Mouse (Mus musculus) kidney, embryonic 16.5 days (tissue): ENCODE measurements around the gene Gja8. TPM values are rescaled to one million over a fixed set of nuclear protein-coding genes. Genes with fewer than 3 reads are reported as not detected.

Experiments
- ATAC-seq: fragments of 200-750 bp; cut with Nextera tagmentation; 2 replicates; pipeline ENCODE4 v1.8.0; 2017; ENCODE audit warnings: moderate TSS enrichment; ENCODE audit not compliant: low FRiP score, low TSS enrichment
- H3K27ac ChIP-seq: fragments of 300-500 bp; sonication (generic); 2 replicates; pipeline ENCODE4 v1.5.1; 2014; ENCODE audit warnings: low read length
- H3K27me3 ChIP-seq: fragments of 300-500 bp; sonication (generic); 2 replicates; pipeline ENCODE4 v1.6.1; 2014; ENCODE audit warnings: low read length, control low read depth, mixed read lengths; ENCODE audit not compliant: insufficient read depth
- H3K36me3 ChIP-seq: fragments of 300-500 bp; sonication (generic); 2 replicates; pipeline ENCODE4 v1.6.1; 2014; ENCODE audit warnings: low read length, control low read depth, mixed read lengths; ENCODE audit not compliant: insufficient read depth
- H3K4me1 ChIP-seq: fragments of 300-500 bp; sonication (generic); 2 replicates; pipeline ENCODE4 v1.6.1; 2014; ENCODE audit warnings: low read length, control low read depth, mixed read lengths; ENCODE audit not compliant: insufficient read depth
- H3K4me2 ChIP-seq: fragments of 300-500 bp; sonication (generic); replicated peaks from 2 replicates; pipeline ENCODE4 v1.6.1; 2014; ENCODE audit warnings: low read depth, low read length
- H3K4me3 ChIP-seq: fragments of 300-500 bp; sonication (generic); 2 replicates; pipeline ENCODE4 v1.5.1; 2014; ENCODE audit warnings: mild to moderate bottlenecking, low read length
- H3K9ac ChIP-seq: fragments of 300-500 bp; sonication (generic); replicated peaks from 2 replicates; pipeline ENCODE4 v1.6.1; 2014; ENCODE audit warnings: low read length
- H3K9me3 ChIP-seq: fragments of 300-500 bp; sonication (generic); 2 replicates; pipeline ENCODE4 v1.6.1; 2016; ENCODE audit warnings: low read length, control low read depth
- WGBS: fragments of 180-500 bp; shearing (Covaris S2); extraction: QIAGEN DNeasy Blood & Tissue Kit; methylation state at CpG from one replicate; pipeline ENCODE4 v1.1.7; 2014; 5-methylcytosine and 5-hydroxymethylcytosine counted together
- polyA plus RNA-seq: library from polyadenylated mRNA; unstranded; fragments of >200 nt; fragmentation: Nextera tagmentation; extraction: Ambion mirVana; gene quantifications from 2 replicates; pipeline ENCODE4 v1.2.1, GENCODE M21; 2015

Gja8 gene
- polyA plus RNA-seq, 1 experiment from 2014 or later, result 0.17 TPM

- Histone ChIP-seq H3K9me3 (no peaks in the 10 kb centered on the region), H3K27me3 (no peaks in the 10 kb centered on the region), H3K9ac (no peak overlapping the region), H3K4me2 (no peak overlapping the region), H3K36me3 (peaks cover 40% of the 10 kb centered on the region), H3K4me3 (no peak overlapping the region), H3K4me1 (no peaks in the 10 kb centered on the region), H3K27ac (no peak overlapping the region)
- ATAC-seq, result no peak
- 92% methylated on average over 14 of the region's 14 CpGs for WGBS
Observed at GRCm38 (mm10) chr3:96882061-96882849, 43.6 kb downstream of the Gja8 start.

- no peaks in the 10 kb centered on the region for H3K4me1 ChIP-seq
- H3K4me3 ChIP-seq, result no peak overlapping the region
- no peak overlapping the region for H3K9ac ChIP-seq
- H3K36me3 ChIP-seq, result peaks cover 36% of the 10 kb centered on the region
- no peaks in the 10 kb centered on the region for H3K27me3 ChIP-seq
- no peak for ATAC-seq
- WGBS, result 66% methylated on average over 6 of the region's 6 CpGs
- H3K9me3 ChIP-seq, result no peaks in the 10 kb centered on the region
- H3K27ac ChIP-seq, result no peak overlapping the region
- no peak overlapping the region for H3K4me2 ChIP-seq
Observed at GRCm38 (mm10) chr3:96881557-96881956, 44.3 kb downstream of the Gja8 start.

- H3K9me3 ChIP-seq, result no peaks in the 10 kb centered on the region
- H3K4me3 ChIP-seq, result no peak overlapping the region
- no peaks in the 10 kb centered on the region for H3K4me1 ChIP-seq
- peaks cover 39% of the 10 kb centered on the region for H3K36me3 ChIP-seq
- H3K4me2 ChIP-seq, result no peak overlapping the region
- no peak for ATAC-seq
- WGBS, result 79% methylated on average over 4 of the region's 4 CpGs
- no peak overlapping the region for H3K9ac ChIP-seq
- H3K27me3 ChIP-seq, result no peaks in the 10 kb centered on the region
- H3K27ac ChIP-seq, result no peak overlapping the region
Observed at GRCm38 (mm10) chr3:96880385-96880784, 45.4 kb downstream of the Gja8 start.

GRCm38 (mm10) chr3:96879536-96879935, 46.3 kb downstream of the Gja8 start:
- Histone ChIP-seq H3K9ac (no peak overlapping the region), H3K9me3 (no peaks in the 10 kb centered on the region), H3K4me3 (no peak overlapping the region), H3K4me1 (no peaks in the 10 kb centered on the region; the same call in 1 of the 2 replicates), H3K27ac (no peak overlapping the region), H3K4me2 (no peak overlapping the region), H3K27me3 (no peaks in the 10 kb centered on the region), H3K36me3 (peaks cover 40% of the 10 kb centered on the region)
- WGBS, result 85% methylated on average over 9 of the region's 9 CpGs
- ATAC-seq, result no peak

GRCm38 (mm10) chr3:96874808-96875571, 50.8 kb downstream of the Gja8 start:
- no peak overlapping the region for H3K4me2 ChIP-seq
- no peak overlapping the region for H3K4me3 ChIP-seq
- H3K9me3 ChIP-seq, result no peaks in the 10 kb centered on the region
- peak overlapping the region; percentile 24; the same call in 1 of the 2 replicates for H3K27ac ChIP-seq
- H3K4me1 ChIP-seq, result no peaks in the 10 kb centered on the region; the same call in 1 of the 2 replicates
- no peak overlapping the region for H3K9ac ChIP-seq
- 61% methylated on average over 7 of the region's 7 CpGs for WGBS
- H3K27me3 ChIP-seq, result no peaks in the 10 kb centered on the region
- ATAC-seq, result peak; percentile 74
- H3K36me3 ChIP-seq, result peaks cover 44% of the 10 kb centered on the region

- Histone ChIP-seq H3K4me2 (no peak overlapping the region), H3K9ac (no peak overlapping the region), H3K4me1 (no peaks in the 10 kb centered on the region; the same call in 1 of the 2 replicates), H3K36me3 (peaks cover 53% of the 10 kb centered on the region), H3K9me3 (no peaks in the 10 kb centered on the region), H3K4me3 (no peak overlapping the region), H3K27ac (no peak overlapping the region), H3K27me3 (no peaks in the 10 kb centered on the region)
- no peak for ATAC-seq
- 92% methylated on average over 8 of the region's 8 CpGs for WGBS
Observed at GRCm38 (mm10) chr3:96872501-96872900, 53.3 kb downstream of the Gja8 start.

- H3K36me3 ChIP-seq, result peaks cover 49% of the 10 kb centered on the region
- no peaks in the 10 kb centered on the region; the same call in 1 of the 2 replicates for H3K4me1 ChIP-seq
- 84% methylated on average over 8 of the region's 8 CpGs for WGBS
- H3K4me3 ChIP-seq, result no peak overlapping the region
- no peak for ATAC-seq
- no peak overlapping the region for H3K27ac ChIP-seq
- H3K9ac ChIP-seq, result no peak overlapping the region
- no peaks in the 10 kb centered on the region for H3K27me3 ChIP-seq
- no peak overlapping the region for H3K4me2 ChIP-seq
- no peaks in the 10 kb centered on the region for H3K9me3 ChIP-seq
Observed at GRCm38 (mm10) chr3:96871070-96871469, 54.8 kb downstream of the Gja8 start.

GRCm38 (mm10) chr3:96870270-96870669, 55.5 kb downstream of the Gja8 start:
- no peak overlapping the region for H3K27ac ChIP-seq
- ATAC-seq, result no peak
- H3K4me2 ChIP-seq, result no peak overlapping the region
- no peaks in the 10 kb centered on the region; the same call in 1 of the 2 replicates for H3K4me1 ChIP-seq
- no peak overlapping the region for H3K9ac ChIP-seq
- peaks cover 49% of the 10 kb centered on the region for H3K36me3 ChIP-seq
- no peaks in the 10 kb centered on the region for H3K9me3 ChIP-seq
- WGBS, result 96% methylated on average over 2 of the region's 2 CpGs
- H3K4me3 ChIP-seq, result no peak overlapping the region
- H3K27me3 ChIP-seq, result no peaks in the 10 kb centered on the region

GRCm38 (mm10) chr3:96869091-96869490, 56.7 kb downstream of the Gja8 start:
- Histone ChIP-seq H3K9me3 (no peaks in the 10 kb centered on the region), H3K9ac (no peak overlapping the region), H3K27me3 (no peaks in the 10 kb centered on the region), H3K4me2 (no peak overlapping the region), H3K4me1 (no peaks in the 10 kb centered on the region), H3K36me3 (peaks cover 47% of the 10 kb centered on the region), H3K4me3 (no peak overlapping the region), H3K27ac (no peak overlapping the region)
- 86% methylated on average over 7 of the region's 7 CpGs for WGBS
- ATAC-seq, result no peak

- WGBS, result 92% methylated on average over 8 of the region's 8 CpGs
- Histone ChIP-seq H3K36me3 (peaks cover 42% of the 10 kb centered on the region), H3K9me3 (no peaks in the 10 kb centered on the region), H3K27me3 (no peaks in the 10 kb centered on the region), H3K4me1 (no peaks in the 10 kb centered on the region), H3K9ac (no peak overlapping the region), H3K4me3 (no peak overlapping the region), H3K4me2 (no peak overlapping the region), H3K27ac (no peak overlapping the region)
- ATAC-seq, result no peak
Observed at GRCm38 (mm10) chr3:96868566-96868965, 57.3 kb downstream of the Gja8 start.
